Mouse (Mus musculus): ENCODE results near the gene Knstrn.
A peak's percentile ranks its signal among the peaks of the same experiment; 100 is the strongest.

Knstrn gene

DNA sequence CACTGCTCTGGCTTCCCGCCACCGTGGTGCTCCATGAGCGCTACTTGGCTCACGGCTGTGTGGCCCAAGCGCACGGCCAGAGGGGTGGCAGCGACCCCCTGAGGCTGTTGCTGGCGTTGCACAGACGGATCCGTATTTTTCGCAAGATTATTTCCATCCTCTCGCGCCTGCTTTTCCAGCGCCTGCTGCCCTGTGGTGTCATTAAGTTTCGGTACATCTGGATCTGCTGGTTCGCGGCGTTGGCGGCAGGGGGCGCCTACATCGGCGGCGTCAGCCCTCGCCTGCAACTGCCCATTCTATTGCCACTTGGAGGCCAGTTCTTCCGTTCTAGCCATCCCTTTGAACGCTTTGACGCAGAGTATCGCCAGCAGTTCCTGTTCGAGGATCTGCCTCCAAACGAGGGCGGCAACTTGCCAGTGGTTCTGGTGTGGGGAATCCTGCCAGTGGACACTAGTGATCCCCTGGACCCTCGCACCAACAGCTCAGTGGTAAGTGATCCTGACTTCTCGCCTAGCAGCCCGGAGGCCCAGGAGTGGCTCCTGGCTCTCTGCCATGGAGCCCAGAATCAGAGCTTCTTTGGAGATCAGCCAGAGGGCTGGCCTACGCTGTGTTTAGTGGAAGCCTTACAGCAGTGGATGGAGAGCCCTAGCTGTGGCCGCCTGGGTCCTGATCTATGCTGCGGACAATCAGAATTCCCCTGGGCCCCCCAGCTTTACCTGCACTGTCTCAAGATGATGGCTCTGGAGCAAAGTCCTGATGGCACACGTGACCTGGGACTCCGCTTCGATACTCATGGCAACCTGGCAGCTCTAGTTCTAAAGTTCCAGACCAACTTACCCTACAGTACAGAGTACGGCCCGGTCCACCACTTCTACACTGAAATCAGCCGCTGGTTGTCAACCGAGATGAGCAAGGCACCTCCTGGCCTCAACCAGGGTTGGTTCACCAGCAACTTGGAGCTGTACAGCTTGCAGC lies 23.0 kb upstream of the Knstrn start:
- peak; percentile 69 for DNase-seq (ENCODE audit: inconsistent ontology term)

DNA sequence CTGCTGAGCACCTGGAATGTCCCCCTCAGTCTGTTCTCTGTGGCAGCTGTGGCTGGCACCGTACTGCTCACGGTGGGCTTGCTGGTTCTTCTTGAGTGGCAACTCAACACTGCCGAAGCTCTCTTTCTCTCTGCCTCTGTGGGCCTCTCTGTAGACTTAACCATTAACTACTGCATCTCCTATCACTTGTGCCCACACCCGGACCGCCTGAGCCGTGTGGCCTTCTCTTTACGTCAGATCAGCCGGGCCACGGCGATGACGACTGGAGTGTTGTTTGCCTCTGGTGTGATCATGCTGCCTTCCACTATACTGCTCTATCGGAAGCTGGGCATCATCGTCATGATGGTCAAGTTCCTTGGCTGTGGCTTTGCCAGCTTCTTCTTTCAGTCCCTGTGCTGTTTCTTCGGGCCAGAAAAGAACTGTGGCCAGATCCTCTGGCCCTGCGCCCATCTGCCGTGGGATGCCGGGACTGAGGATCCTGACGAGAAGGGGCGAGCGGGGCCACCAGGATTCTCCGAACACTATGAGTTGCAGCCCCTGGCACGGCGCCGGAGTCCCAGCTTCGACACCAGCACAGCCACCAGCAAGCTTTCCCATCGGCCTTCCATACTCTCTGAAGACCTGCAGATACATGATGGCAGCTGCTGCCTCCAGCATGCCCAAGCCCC lies 22.1 kb upstream of the Knstrn start:
- no peak for DNase-seq (ENCODE audit: inconsistent ontology term)

DNA sequence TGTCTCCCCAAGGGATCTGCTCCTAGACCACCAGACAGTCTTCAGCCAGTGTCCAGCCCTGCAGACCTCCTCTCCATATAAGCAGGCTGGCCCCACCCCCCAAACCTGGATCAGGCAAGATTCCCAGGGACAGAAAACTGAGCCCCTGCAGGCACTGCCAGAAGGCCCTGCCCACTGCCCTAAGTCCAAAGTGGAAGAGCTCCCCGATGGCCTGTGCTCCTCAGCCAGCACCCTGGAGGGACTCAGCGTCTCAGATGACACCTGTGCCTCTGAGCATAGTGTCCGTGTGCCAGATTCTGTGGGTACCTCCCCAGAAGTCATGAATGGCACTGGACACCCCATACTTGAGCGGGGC lies 21.6 kb upstream of the Knstrn start:
- DNase-seq (ENCODE audit: inconsistent ontology term), result no peak

DNA sequence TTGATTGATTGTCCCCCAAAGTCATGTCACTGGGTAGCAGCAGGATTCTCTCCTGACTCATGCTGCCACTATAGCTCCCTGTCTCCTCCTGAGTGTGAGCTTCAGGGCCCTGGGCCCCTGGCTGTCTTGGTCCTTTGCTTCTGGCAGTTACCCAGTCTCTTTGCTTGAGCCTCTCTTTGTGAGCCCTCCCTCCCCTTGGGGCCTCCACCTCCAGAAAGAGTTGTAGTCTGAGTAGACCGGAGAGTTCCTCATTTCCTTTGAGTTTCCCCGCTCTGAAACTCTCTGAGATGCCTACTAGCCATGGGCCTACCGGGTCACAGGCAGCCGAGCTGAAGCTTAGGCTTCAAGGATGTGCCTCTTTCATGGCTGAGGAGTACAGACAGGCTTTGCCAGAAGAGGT lies 20.2 kb upstream of the Knstrn start:
- no peak for DNase-seq (ENCODE audit: inconsistent ontology term)

DNA sequence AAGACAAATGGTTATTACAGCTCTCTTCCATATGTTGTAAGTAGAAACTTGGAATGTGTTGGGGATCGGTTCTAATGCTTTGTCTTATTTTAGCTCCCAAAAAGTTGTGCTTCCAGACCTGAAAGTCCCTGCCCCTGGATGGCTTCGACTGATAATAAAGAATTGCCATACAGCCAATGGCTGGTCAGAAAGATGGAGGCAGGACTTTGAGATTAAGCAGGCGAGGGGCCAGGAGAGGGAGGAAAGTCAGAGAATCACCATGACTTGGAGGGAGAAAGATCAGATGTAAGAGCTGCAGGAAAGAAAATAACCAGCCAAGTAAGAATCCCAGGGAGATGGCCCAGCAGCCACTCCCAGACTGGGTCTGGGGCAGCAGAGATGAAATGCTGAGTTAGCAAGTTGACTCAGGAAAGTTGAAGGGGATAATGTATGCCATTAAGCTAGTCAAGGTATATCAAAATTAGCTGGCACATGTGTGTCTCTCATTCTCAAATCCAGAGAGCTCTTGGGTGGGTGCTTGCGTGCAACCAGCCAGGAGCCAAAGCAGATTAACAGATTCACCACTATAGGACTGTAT lies 11.2 kb upstream of the Knstrn start:
- DNase-seq (ENCODE audit: inconsistent ontology term), result no peak

DNA sequence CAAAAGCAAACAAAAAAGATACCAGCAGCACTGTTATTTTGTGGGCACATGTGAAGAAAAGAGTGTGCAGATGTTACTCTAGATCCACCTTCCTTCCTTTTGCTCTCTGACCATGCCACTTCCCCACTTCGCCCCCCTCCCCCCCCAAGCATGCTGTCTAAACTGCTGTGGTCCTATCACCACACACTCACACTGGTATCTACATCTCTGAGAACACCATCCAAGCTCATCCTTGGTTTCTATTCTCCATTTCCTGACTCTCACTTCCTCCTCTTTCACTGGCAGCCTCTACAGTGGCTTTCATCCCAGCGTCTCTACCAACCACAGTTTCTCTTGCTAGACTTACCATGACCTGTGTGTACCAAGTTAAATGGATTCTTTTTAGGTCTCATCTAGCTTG lies 9.3 kb upstream of the Knstrn start:
- no peak for DNase-seq (ENCODE audit: inconsistent ontology term)

DNA sequence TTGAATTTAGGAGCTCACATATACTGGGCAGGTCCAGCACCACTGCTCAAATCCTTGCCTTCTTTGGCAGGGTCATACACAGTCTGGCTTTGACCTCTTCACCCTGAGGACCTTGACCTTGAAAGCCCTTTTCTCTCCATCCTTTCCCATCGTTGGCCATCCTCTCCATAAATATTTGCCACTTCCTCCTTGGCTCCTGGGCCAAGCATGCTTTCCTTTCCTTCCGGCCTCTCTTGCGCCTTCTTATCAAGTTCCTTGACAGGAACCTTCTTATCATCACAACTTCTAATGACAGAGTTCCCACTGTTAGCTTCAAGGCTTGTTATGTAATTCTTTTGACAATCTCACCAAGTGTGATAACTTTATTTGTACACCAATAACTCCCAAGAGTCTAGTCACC lies 8.7 kb upstream of the Knstrn start:
- no peak for DNase-seq (ENCODE audit: inconsistent ontology term)

DNA sequence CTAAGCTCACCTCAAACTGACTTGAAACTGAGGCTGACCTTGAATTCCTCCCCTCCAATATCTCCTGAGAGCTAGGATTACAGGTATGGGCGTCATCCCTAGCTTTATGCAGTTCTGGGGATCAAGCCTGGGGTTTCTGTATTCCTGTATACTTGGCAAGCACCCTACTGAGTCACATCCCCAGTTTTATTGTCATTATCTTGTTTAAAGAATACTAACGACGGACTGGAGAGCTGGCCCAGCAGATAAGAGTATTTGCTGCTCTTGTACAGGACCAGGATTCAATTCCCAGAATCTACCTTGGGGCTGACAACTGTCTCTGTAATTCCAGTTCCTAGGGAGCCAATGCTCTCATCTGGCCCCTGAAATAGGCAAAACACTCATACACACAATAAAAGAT lies 8.0 kb upstream of the Knstrn start:
- DNase-seq (ENCODE audit: inconsistent ontology term), result no peak

DNA sequence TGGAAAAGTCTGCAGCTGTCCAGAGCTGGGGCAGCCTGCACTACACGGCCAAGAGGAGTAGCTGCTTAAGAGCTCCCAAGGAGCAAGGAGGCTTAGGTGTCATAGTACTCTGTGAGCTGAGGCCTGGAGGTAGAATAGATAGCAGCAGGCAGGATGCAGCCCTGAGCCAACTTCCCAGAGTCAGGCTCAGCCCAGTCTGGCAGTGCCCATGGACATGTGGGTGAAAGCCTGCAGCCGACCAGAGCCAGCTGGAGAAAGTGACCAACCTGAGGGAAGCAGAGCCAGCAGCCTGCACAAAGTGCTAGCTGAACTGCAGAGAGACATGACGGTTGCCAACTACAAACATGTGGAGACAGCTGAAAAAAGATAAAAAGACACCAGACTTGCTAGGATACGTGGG lies 6.9 kb upstream of the Knstrn start:
- DNase-seq (ENCODE audit: inconsistent ontology term), result no peak

DNA sequence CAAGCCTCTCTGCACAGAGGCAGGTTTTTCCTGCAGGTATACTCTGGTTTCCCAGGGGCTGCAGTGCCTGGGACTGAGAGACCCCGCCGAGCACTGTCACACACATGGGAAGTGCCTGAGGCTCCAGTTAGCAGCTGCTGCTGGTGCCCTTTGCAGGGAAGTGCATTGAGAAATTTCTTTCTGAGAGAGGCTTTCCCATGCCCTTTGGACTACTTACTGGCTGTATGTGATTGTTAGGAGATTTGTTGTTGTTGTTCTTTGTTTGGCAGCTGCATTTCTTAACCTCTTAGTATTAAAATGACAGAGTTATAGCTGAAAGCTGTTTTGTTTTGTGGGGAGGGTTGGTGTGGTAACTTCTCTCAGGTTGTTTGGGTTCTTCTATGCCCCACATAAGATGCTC lies 2.9 kb upstream of the Knstrn start:
- no peak for DNase-seq (ENCODE audit: inconsistent ontology term)

DNA sequence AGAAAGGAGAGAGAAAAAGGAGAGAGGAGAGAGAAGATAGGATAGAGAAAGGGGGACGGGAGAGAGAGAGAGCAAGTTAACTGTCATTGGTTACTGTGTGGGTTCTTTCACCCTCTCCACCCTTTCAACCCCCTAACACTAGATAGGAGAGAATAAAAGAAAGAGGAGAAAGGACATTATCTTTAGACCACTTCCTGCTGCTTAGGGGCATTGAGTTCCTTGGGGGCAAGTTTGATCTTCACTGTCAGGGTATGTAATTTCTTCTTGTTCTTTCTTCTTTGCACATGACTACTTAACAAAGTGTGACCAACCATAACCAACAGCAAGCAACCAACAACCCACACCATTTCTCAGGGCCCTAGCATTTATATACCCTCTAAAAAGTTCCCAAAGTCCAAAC lies 1.1 kb upstream of the Knstrn start:
- DNase-seq (ENCODE audit: inconsistent ontology term), result no peak

DNA sequence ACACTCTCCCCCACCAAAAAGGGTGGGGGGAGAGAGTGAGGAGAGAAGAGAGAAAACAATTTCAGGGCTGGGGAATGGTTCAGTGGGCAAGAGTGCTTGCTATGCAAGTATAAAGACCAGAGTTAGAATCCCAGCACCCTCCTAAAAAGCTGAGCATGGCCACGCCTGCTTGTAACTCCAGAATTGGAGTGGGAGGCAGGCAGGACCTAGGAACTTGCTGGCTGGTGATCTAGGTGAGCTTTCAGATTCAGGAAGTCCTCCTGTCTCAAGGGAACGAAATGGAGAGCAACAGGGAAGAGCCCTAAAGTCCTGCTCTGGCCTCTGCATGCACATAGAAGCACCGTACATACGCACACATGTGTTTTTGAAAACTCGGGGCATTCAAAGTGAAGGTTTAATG lies 9.0 kb downstream of the Knstrn start:
- DNase-seq (ENCODE audit: inconsistent ontology term), result no peak

DNA sequence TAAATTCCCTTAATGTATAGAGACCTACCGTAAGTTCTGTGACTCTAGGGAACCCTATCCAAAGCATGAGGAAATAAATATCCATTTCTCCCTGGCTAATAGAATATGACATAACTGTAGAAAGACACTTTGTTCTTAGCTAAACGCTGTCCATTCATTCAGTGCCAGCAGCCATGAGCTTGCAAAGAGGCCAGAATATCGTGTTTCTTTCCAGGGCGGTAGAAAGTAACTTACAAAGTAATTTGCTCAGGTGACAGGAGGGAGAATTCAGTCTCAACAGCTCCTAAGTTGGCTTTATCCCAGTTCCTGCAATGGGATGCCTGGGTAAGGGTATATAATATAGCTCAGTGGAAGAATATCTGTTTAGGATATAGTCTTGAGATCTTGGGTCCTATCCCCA lies 10.6 kb downstream of the Knstrn start:
- no peak for DNase-seq (ENCODE audit: inconsistent ontology term)

DNA sequence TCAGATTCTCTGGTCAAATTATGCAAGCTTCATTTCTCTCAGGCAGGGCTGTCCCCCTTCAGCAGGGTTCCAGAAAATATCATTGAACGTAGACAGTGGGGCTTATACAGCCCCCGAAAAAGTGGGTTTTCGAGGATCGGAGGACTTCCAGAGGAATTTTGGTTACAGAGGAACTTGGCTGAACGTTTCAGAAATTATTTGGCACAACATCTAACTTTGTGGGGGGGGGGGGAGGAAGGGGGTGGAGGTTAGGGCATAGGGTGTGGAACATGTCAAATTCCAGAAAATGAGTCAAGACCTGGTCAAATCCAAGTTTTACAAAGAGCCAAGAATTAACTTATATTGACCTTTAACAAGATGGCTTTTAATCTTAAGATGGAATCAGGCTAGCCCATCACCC lies 15.3 kb downstream of the Knstrn start:
- no peak for DNase-seq (ENCODE audit: inconsistent ontology term)

DNA sequence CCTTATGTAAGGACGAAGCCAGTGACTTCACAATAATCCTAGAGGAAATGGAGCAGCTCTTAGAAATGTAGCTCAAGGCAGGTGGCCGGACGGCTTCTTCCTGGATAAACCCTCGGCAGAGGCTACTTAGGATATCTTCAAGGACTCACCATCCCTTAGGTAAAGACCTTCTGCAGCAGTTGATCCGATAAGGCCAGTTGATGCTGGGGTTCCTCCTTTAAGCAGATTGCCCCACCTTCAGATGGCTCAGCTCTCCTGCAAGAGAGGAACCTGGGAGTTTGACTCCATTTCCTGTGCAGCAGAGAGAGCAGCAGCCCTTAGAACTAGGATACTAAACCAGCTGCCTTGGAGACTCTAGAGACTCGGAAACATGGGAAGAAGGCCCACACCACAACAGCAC lies 20.3 kb downstream of the Knstrn start:
- DNase-seq (ENCODE audit: inconsistent ontology term), result no peak

DNA sequence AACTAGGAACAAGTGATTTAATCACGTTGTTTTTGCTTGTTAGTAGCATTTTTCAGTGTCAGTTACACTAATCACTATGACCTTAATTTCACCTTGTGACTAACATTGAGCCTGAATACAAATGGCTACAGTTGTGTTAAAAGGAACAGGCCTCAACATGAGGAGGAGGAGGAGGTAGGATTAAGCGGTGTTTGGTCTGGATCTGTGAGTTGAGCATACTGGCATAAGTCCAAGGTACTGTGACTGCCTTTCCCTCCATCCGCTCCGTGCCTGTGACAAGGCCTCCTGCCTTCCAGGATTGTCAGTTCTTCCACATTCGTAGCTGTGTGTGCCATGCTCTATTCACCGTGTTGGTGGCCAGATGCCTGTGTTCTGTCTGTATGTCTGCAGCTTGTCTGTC lies 21.3 kb downstream of the Knstrn start:
- no peak for DNase-seq (ENCODE audit: inconsistent ontology term)

DNA sequence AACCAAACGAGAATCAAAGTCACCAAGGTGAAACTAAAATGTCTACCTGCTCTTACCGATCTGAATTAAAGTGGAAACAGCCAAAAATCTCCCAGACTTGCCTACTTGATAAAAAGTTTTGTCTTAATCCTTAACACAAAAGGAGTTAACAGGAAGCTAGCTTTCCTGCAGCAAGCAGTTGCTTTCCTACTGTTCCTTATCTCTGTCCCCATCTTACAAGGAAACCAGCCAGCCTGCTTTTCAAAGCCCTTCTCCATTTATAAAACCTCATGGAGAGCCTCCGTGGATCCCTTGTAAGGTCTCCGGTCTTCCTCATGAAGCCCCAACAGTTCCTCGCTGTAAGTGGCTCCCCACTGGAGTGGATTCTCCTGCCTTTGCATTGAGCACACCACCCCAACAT lies 24.5 kb downstream of the Knstrn start:
- DNase-seq (ENCODE audit: inconsistent ontology term), result no peak

DNA sequence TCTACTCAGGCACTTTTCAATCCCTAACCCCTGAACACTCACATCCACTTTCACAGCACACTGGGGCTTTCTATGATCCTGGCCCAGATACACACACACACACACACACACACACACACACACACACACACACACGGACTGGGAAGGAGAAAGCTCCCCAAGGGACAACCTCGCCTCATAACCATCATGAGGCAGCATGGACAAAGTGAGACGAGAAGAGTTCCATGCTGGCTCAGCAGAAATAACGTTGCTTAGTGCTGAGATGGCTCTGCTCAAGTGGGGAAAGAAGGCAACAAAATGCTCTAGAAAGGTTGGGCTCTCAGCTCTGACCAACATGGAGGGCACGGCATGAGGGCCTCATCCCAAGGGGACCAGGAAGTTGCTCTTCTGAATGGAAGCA lies 27.4 kb downstream of the Knstrn start:
- DNase-seq (ENCODE audit: inconsistent ontology term), result no peak

DNA sequence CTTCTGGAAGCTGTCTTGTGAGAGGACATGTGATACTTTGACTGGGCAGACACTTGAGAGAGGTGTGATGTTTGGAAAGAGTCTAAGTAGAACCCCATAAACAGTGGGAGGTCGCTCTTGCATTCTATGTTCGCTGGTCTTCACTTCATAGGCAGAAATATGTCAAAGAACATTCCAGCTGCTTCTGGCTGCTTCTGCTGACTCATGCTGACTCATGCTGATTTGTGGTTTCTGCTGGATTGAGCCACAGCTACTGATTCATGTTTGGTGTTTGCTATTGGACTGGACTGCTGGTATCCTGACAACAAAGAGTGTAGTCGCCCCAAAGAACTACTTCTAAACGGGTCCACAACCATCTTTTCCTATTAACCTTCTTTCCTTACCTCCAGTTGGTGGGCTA lies 28.0 kb downstream of the Knstrn start:
- DNase-seq (ENCODE audit: inconsistent ontology term), result peak; percentile 92

DNA sequence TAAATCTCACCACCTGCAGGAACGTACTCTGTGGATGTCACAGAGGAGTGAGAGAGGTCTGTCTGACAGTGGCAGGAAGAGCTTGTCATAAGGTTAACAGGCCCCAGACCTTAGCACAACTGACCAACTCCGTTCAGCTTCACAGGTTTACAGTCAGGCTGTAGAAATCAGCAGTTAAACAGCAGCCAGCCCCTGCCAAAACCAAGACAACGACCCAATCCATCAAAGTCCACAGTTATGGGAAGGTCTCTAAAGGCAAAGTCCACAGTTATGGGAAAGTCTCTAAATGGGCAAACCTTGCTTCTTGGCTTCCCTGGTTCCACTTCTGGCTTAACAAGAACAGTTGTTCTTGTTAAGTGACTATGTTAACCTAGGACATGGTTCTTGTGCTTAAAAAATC lies 30.6 kb downstream of the Knstrn start:
- no peak for DNase-seq (ENCODE audit: inconsistent ontology term)

DNA sequence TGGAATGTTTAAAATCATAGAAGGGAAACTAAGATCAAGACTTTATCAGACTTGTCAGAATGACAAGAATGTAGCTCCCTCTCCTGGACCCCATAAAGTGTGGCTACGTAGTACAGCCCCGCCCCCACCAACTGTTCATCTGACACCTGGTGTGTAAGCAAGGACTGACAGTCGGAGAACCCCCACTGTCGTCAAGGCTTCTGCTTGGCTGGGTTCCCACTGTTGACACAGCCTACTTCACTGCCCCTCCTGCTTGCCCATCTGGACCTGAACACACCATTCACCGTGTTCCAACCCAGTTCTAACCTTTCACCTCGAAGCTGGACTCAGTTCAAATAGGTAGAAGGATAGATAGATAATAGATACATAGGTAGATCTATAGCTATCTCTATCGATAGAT lies 32.4 kb downstream of the Knstrn start:
- DNase-seq (ENCODE audit: inconsistent ontology term), result no peak

DNA sequence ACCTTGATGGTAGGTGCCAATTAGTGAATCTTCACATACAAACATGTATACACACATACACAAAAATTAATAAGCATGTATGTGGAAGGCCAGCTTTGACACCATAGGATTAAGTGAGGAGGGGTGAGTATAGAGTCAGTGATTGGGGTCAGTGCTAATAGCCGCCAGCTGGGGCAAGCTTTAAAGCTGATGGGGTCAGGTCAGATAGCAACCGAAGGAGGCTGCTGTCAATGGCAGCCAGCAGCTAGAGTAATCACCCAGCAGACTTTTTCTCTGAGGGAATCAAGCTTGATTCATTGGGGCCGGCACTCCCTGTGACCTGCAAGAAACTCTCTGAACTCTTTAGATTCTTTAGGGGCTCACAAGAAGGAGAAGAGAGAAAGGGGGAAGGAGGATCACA lies 38.0 kb downstream of the Knstrn start:
- no peak for DNase-seq (ENCODE audit: inconsistent ontology term)
